Mouse (Mus musculus): ENCODE measurements around the gene B9d2.

- TF ChIP-seq MAFK (IDR thresholded peaks at IDR 0.05; ENCODE audit: insufficient read depth, low read depth, low read length) (no peak), HCFC1 (IDR thresholded peaks at IDR 0.05; ENCODE audit: borderline replicate concordance, insufficient read depth, low read length) (0 out of 2 replicates have a peak, but pooled peaks have one; percentile 21), CHD2 (IDR thresholded peaks at IDR 0.05; ENCODE audit: low read depth, low read length) (no peak), ZNF384 (IDR thresholded peaks at IDR 0.05; ENCODE audit: low read depth, low read length) (no peak)
Observed at GRCm38 (mm10) chr7:25704716-25705364, 24.3 kb downstream of the B9d2 start.
